Mouse (Mus musculus) layer of hippocampus, adult 9-11 months (tissue): ENCODE results near the gene Rab30.

ENCODE experiments used
- DNase-seq: peaks from one replicate; pipeline ENCODE4 v3.0.0; 2022

Gene Rab30

DNA sequence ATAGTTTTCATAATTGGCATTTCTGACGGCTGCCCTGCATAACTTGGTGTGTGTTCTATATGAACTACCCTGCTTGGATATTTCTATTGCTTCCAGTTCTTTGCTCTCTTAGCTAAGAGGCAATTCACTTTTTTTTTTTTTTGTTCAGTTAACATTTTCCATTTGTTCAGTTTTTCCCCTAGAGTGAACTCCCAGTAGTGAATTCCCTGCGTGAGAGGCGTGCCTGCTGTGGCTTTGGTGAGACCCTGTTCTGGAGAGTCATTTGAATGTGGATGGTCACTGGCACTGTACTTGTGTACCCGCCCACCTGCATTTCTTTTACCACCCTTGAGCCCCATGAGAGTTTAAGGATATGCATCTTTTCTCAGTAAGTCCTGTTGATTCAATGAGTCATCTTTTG, 60.8 kb downstream of the Rab30 start:
- DNase-seq = no peak

DNA sequence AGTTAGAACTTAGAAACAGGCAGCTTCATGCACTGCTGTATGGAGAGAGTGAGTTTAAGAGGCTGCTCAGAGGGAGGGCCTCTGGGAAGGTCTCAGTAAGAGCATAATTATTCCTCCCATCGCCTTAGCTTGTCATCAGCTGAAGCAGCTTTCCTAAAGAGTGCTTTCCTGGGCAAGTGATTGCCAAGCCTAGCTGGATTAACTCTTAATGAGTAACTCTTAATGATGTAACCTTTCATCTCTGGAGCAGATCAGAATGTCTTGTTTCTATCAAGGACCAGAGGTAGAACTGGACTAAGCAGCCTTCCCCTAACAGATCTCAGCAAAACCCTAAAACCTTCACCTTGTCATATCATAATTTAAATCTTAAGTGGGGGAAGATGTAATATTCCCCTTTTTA, 61.8 kb downstream of the Rab30 start:
- DNase-seq = no peak

DNA sequence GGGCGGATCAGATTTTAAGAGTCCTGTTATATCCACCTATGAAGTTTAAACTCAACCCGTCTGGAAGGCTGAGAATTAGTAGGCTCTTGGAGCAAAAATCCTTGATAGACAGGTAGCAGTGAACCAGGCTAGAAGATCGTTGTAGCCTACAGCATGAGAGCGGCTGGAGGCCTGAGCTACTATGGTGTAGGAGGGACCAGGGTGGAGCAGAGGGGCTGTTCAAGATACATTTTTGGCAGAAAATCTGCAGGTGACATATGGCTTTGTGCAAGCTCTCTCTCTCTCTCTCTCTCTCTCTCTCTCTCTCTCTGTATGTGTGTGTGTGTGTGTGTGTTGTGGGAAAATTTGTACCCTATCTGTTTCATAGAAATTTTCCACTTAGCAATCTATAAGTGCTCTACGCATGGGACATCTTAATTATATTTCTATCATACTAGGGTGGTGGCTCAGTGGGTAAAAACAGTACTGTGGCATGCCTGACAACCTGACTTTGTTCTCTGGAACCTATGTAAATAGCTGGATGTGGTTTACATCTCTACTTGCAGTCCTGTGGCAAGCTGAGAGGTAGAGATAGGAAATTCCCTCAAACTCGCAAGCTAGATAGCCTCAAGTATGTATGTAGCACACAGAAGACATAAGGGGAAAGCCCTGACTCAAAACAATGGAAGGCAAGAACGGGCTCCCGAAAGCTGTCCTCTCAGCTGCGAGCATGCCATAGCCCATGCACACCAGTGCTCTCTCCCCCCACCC, 63.7 kb downstream of the Rab30 start:
- no peak for DNase-seq

DNA sequence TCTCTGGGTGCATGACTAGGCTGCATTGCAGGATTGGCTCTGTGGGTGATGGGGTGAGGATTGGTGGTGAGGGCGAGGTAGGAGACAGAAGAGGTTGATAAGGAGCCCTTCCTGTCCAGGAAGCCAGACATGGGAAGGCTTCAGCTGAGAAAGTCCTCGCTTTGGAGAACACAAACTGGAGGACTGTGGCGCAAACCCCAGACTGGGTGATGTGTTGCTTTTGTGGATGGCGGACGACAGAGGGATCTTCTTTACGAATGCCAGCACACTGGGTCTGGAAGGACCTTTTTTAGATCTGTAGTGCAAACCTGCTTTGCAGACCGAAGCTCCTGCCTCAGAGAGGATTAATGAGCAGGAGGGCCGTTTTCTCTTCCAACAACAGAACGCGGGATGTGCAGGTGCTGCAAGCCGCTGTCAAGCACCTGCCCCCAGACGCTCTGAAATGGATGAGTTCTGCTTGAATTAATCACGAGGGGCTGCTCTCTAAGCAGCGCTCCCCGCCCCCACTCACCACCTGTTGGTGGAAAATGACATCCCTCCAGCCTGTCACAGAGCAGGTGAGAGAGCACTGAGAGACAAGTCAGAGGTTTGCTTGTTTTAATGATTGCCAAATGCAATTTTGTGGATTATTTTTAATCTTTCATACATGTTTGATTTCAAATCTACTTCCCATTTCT, 65.2 kb downstream of the Rab30 start:
- DNase-seq = peak; percentile 31

DNA sequence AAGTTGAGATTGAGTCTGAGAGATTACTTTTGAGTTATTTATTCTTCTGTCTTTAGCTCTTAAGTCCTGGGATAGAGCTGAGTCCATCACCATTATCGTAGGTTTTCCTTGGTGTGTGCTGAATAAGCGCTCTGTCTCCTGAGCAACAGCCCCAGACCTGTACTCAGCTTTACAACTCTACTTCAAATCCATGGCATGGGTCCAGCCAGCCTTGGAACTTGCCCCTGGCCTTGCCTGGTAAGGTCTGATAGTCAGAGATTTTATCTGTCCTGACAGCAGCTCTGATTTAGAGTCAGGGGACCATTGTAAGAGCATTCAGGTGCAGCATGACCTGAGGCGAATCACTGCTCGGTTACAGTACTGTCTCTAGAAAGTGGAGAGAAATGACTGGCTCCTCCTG, 66.1 kb downstream of the Rab30 start:
- DNase-seq = no peak

DNA sequence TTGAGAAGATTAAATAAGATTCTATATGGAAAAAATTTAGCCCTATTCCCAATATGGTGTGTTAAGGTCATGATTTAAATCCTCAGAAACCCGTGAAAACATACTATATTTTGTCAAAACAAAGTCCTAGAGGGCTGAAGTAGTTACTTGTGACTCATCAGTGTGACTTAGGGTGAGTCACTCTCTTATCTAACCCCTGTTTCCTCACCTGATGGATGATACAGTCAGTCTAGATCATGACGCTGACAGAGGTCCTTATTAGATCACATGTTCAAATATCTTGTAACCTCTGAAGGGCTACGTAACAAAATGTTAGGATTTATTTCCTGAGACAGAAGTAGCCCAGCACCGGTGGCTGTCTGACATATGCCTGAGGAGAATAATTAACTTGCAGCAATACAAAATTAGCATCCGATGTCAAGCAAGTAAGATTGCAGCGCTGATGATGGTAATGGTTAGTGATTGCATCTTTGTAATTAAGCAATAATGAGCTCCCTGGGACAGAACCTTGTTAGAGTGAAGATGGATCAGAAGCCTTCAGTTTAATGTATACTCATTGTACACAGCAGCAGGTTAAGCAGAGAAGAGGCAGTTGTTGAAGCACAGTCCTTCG, 70.4 kb downstream of the Rab30 start:
- no peak for DNase-seq

DNA sequence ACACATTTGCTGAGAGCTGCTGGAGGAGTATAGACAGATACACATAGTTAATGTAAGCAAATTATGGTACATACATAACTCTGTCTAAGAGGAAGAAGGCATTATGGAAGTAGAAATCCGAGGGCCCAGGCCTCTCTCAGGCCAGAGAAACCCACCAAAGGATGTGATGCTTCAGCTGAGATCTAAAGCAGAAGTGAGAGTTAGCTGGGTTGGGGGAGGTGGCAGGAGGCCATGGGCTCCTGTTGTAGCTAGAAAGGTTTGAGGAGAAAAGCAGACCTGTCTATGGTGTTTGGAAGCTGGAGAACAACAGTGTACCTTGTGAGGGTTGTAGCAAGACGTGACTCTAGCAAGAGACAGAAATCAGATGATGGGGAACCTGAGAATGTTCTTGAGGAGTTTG, 75.8 kb downstream of the Rab30 start:
- no peak for DNase-seq

DNA sequence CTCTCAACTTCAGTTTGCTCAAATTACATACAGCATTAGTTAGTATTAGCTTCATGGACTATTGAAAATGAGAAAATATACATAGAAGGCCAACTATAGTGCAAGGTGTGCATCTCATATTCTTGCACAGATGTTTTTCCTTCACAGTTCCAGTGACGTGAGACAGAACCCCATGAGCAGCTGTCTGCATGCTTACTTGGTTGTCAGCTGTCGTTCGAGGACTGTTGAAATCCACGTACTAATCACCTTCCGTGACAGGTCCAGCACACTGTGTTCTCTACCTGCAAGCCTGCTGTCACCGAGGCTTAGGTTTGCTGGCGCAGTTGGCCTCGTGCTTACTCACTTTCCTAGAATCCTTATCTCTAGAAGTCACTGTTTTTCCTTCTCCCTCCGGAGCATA, 76.5 kb downstream of the Rab30 start:
- no peak for DNase-seq

DNA sequence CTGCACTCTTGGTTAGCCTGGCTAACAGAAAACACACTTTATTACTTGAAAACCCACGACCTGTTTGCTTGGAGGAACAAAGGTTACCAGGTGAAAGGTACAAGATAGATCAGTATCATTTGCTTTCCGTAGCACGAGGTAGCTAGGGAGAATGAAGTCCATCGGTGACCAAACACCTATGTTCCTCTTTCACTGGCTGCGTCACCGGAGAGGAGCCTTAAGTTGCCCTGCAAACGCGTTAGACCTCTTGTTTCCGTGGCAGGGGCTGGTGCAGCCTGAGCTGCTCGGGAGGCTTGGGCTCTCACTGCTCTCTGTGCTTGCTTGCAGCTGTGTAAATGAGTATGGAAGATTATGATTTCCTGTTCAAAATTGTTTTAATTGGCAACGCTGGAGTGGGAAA, 78.3 kb downstream of the Rab30 start:
- DNase-seq = no peak

DNA sequence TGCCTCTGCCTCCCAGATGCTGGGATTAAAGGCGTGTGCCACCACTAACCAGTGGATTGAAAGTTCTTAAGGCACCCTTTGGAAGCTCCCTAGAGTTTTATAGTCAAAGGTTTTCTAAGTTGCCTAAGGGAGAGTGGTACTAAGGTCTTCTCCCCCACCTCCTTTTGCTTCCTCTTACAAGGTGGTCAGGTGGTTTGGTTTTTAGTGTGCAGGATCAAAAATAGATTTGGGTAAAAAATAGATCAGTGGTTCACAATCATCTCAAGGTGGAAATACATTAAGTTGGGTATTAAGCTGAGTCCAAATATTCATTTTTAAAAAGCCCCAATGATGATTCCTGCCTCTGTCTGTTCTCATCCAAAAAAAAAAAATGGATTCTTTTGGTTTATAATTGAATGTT, 79.0 kb downstream of the Rab30 start:
- DNase-seq = no peak

DNA sequence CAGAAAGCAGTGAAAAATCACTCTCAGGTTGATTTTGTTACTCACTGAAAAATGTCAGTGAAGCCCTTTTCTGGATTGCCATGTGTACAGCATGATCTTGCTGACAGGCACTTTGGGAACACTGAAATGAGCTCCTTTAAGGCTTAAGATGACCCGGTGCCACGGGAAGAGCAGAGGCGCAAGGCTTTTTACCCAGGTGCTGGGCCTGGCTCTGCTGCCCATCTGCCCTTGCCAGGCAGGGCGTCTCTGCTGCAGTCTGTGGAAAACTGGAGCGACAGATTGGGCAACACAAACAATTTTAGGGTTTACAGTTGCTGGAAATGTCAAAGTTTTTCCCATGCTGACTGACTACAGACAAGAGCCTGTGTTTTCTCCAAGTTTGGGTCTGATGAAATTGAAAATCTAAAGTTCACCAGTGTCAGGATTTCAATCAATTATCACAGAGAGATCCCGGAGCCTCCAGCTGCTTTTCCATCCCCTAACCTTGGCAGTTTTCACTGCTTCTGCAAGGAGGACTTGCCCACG, 79.6 kb downstream of the Rab30 start:
- no peak for DNase-seq

DNA sequence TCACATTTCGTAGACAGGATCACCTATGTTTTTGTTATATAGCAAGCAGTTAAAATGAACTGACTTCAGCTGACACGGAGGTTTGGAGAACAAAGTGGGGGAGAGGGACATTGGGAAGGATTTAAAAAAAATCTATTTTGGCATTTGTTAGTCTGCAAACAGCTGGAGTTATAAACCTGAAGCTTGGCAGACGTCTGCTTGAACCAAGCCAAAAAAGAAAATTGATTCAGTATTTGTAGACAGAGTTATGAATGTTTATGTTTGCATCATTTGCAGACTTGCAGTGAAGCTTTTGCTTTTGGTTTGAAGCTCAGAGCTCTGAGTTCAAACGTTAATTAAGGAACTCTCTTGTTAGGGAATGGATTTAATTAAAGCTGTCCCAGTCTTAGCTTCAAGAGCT, 80.5 kb downstream of the Rab30 start:
- DNase-seq = no peak

DNA sequence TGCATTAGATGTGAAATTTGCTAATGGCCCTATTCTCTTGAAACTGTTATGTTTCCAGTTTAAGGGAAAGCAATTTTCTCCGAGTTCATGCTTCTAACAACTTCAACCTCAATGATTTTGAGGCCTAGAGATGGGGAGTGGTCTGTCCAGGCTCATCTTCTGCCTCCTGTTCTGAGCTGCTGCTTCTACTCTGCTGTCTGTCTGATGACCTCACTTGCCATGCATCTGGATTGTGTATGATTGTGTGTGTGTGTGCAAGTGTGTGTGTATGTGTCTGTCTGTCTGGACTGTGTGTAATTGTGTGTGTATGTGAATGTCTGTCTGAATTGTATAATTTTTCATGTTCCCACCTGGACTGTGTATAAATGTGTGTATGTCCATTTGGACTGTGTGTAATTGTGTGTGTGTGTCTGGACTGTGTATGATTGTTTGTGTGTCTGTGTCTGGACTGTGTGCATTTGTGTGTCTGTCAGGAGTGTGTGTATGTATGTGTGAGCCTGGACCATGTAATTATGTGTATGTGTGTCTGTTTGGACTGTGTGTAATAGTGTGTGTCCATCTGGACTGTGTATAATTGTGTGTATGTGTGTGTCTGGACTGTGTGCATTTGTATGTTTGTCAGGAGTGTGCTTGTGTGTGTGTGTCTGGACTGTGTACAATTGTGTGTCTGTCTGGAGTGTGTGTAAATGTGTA, 81.2 kb downstream of the Rab30 start:
- no peak for DNase-seq

DNA sequence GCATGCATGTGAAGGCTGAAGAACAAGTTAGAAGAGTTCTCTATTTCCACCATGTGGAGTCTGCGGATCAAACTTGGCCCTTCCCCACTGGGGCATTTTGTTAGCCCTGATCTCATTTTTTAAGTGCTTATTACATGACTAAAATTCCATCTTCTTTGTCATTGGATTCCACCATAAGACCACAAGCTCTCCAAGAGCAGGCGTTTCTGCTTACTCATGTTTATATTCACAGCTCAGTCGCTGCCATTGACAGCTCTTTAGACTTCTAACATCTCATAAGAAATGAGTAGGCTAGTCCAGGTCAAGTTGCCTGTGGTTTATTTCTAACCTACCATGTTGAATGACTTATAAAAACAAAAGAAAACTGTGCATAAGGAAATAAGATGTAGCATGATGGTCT, 84.8 kb downstream of the Rab30 start:
- DNase-seq = no peak

DNA sequence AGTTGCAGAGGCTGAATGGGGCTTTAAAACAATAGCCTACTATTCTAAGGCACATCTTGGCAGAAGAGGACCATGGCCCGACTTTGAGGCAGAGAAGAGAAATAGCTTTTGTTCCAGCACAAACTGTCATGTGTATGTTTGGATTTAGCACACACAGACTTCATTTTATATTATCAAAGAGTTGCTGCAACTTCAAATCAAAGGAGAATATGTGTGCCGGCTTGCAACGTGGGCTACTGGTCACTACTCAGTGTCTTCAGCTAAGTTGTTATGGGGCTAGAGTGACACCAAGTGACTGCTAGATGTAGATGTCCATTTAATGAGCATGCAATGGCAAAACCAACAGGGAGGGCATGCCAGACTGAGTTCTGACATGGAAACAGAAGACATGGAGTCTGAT, 86.6 kb downstream of the Rab30 start:
- DNase-seq = peak; percentile 81

DNA sequence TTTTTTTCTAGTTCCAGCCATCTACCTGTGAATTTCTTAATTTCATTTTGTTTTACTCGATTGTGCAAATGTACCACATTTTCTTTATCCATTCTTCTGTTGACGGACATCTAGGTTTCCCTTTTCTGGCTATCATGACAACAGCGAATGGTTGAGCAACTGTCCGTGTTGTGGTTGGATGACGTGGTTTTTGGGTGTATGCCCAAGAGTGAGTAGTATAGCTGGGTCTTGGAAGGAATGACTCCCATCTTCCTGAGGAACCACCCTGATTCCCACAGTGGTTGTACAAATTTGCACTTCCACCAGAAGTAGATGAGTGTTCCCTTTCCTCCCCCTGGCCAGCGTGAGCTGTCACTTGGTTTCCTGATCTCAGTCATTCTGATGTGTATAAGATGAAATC, 91.0 kb downstream of the Rab30 start:
- DNase-seq = no peak

DNA sequence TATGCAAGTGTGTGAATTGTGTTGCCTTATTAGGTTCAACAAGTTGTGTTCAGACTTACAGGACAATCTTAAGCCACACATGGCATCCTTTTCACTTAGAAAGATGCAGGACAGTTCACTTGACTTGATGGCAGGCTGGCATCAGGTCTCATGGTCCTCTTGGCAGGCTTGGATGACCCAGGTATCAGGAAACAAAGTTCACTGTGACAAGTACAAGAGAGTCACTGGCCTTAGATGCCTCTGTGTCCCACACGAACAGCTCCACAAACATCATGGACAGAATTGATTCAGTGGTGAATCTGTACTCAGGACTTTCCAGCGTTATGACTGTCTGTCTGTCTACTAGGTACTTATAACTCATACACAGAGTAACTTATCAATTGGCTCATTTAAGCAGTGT, 93.0 kb downstream of the Rab30 start:
- DNase-seq = no peak

DNA sequence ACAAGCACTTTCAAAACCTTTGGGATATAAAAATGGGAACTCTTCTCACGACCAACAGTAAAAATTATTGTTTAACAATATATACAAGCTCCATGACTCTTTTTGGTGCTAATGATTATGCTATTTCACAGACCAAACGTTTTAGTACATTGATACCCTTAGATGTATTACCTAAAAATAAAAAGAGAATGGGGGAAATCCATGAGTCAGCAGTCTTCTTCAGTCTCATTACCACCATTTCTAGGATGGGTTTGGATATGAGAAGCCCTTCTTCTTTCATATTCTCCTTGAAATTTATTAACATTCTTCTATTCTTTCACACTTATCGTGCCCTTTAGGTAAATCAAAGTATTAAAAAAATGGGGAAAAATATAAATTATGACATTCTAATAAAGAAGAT, 95.0 kb downstream of the Rab30 start:
- no peak for DNase-seq

DNA sequence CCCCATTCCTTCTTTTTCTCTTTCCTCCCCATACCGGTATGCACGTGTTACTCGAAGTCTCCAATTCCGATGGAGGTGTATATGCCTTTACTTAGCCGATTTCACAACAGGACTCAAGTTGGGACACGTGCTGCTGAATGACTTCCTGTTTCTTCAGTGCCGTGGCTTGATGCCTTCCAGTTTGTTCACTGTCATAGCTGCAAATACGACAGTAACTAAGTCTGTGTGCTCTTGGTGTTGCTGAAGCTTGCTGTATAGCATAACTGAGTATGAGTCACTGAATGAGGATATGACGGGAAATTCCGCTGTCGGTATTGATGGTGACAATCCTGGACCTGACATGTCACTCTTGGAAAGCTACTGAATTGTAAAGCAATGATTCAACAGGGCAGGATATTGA, 95.8 kb downstream of the Rab30 start:
- no peak for DNase-seq

DNA sequence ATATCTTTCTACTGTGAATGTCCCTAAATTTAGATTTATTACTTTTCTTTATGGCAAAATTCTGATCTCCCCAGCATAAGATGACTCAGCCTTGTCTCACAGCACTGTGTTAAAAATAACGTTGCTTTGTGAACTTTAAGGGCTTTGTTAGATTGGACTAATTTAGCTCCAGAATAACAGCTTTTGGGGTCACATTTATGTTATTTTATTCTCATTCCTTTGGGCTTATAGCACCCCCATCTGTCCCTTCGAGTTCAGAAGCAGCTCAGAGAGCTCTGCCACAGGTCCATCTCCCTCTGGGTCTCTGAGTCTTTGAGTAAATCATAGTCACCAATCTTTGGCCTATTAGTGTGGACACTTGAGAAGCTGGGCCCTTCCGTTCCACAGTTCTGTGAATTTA, 96.5 kb downstream of the Rab30 start:
- DNase-seq = no peak

DNA sequence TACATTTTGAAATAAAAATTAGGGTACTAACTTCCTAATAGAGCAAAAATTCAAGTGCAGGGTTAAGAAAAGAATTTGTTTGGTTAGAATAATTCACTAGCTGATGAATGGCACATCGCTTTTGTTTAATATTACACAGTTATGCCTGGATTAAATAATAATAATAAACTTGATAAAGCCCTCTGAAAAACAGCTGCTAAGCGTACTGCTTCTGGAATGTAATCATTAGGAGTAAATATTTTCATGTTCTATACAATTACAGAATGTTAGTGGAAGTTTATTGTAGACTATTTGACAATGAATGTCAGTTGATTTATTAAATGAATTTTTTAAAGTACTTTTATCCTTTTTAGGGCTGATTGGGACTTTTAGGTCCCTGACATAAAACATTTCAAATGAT, 100.9 kb downstream of the Rab30 start:
- no peak for DNase-seq

DNA sequence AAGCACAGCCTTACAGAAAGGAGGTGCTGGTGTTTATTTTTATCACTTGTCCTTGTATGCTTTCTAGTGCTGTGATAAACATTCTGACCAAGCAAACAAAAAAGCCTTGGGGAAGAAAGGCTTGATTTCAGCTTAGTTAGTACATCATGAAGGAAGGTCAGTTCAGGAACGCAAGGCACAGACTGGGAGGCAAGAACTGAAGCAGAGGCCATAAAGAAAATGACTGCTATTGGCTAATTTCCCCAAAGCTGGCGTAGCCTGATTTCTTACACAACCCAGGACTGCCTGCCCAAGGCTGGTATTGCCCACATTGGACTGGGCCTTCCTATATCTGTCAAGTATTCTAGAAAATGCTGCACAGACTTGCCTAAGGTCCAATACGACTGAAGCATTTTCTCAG, 106.8 kb downstream of the Rab30 start:
- no peak for DNase-seq

DNA sequence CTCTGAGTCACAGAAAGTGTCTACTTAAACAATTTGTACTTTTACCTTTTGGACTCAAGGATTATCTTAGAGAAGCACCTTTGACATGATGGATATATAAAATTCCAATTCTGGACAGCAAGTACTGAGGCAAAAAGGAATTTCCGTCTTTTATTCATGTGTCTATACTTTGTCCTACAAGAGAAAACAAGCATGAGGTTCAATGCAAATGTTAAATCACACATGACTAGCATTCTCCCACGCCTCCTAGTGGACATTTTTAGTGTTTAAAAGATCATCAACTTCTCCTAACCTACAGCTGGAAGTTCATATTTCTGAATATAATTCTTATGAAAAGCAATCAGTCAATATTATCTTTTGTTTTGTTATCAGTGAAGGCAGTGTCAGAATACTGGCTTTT, 125.1 kb downstream of the Rab30 start:
- no peak for DNase-seq

DNA sequence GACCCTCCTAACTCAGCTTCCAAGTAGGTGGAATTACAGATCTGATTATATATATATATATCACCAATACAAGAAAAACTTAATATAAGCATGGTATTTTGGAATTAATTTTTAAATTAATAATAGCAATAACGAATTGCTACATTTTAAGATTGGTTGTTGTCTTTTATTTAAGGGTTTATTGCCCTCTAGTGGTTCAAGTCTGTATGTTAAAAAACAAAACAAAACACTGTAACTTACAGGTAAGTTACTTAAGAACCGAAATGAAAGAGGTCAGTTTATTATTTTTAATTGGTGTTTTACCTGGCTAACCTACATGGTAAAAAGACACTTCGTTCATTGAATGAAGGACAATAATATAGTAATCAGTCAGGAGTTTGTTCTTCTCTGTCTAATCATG, 128.8 kb downstream of the Rab30 start:
- no peak for DNase-seq
